Mouse (Mus musculus): Measurements from ENCODE around the gene Cacng8.

DNA sequence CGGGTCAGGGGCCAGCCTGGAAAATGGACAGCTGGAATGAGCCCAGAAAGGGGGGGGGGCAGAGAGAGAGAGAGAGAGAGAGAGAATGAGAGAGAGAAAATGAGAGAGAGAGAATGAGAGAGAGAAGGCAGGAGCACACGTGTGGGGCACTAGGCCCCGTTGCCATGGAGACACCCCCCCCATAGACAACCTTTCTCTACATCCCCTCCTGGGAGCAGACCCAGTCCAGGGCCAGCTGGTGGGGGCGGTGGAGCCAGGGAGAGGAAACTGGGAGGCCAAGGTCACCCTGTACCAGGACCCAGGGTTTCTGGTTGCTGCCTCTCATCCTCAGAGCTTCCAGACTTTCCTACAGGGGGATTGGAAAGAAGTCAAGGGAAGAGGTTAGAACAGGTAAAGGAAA is 1.3 kb downstream of the Cacng8 start:
- no peak for TF ChIP-seq POLR2A (IDR thresholded peaks at IDR 0.05; ENCODE audit: low read depth, low read length)
- no peak for TF ChIP-seq CTCF (IDR thresholded peaks at IDR 0.05; ENCODE audit: borderline replicate concordance, insufficient read depth, low read length)

All from embryonic fibroblast, embryonic 13.5 days (primary cell).